Mouse (Mus musculus) cortical plate, adult 2 months (tissue): ENCODE results near the gene Cybc1. TPM values are rescaled to one million over a fixed set of nuclear protein-coding genes. Genes with fewer than 3 reads are reported as not detected.
A peak's percentile ranks its signal among the peaks of the same experiment; 100 is the strongest.

ENCODE experiments used
- H3K27ac ChIP-seq: fragments of 200-500 bp; 2 replicates; pipeline ENCODE4 v1.5.1; 2012; ENCODE audit warnings: low read length, control low read depth, inconsistent platforms; ENCODE audit not compliant: insufficient read depth
- H3K4me1 ChIP-seq: fragments of 200-500 bp; 2 replicates; pipeline ENCODE4 v1.6.1; 2011; ENCODE audit warnings: low read length; ENCODE audit not compliant: control insufficient read depth, insufficient read depth
- H3K4me3 ChIP-seq: fragments of 200-500 bp; 2 replicates; pipeline ENCODE4 v1.5.1; 2011; ENCODE audit warnings: mild to moderate bottlenecking, low read length, control low read depth; ENCODE audit not compliant: insufficient read depth
- CTCF ChIP-seq: fragments of 200-500 bp; IDR thresholded peaks from 2 replicates; pipeline ENCODE4 v1.5.1; 2011; ENCODE audit warnings: mild to moderate bottlenecking, control low read depth, low read length; ENCODE audit not compliant: insufficient read depth; ENCODE audit errors: extremely low read depth
- POLR2A ChIP-seq: fragments of 200-500 bp; IDR thresholded peaks from 2 replicates; pipeline ENCODE4 v1.6.1; 2011; ENCODE audit warnings: mild to moderate bottlenecking, low read length, control low read depth; ENCODE audit not compliant: insufficient read depth; ENCODE audit errors: extremely low read depth
- polyA plus RNA-seq: library from polyadenylated mRNA; depleted of rRNA; stranded (reverse); fragments of >200 nt; gene quantifications from 2 replicates; pipeline ENCODE4 v1.2.3, GENCODE M21; 2012

The Cybc1 gene
- polyA plus RNA-seq, 1 experiment, result 25.9 TPM

DNA sequence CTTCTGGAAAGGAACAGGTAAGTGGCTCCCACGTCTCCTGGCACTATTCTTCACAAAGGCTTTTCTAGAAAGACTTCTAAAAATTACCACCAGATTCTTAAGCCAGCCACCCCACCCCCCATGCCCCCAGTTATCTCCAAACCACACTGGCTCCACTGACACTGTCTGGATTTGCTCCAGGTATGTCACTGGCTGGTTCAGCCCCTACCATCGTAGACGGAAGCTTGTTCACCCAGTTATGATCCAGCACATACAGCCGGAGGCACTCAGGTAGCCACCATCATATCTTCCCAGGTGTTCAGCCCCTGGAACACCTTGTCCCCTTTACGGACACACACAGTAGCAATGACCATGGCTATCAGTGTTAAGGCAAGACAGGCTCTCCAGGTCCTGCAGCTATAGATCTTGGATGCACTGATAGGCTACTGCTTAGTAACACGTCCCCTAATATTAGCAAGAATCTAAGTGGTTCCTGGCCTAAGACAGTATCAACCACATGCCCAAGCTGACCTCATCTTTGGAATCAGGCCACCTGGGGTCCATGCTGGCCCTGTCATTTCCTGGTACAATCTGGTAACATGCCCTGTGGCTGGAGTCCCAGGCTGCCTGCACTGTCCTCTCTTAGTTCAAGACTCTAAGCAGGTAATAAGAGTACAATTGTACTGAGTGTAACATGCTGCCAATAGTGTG, 7.7 kb downstream of the Cybc1 start:
- no peak for TF ChIP-seq CTCF
- no peak for TF ChIP-seq POLR2A
- Histone ChIP-seq H3K27ac (no peak overlapping the region), H3K4me1 (no peaks in the 10 kb centered on the region), H3K4me3 (no peak overlapping the region)

DNA sequence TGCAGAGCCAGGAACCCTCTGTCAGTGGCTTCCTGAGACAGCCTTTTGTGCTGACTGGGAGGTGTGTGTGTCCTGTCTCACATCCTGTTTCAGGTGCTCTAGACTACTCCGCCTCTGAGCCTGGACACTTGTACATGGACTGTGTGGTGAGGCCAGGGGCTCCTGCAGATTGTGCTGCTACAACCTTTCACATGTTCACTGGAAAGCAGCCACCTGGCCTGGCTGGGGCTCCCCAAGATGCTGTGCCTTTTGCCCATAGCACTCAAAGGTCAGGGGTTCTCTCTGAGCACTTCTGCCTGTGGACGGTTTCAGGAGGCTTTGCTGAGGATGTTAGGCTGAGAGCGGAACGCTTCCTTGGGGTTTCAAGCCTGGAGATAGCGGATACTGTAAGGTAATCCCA, 8.4 kb downstream of the Cybc1 start:
- H3K4me1 ChIP-seq, result no peaks in the 10 kb centered on the region

DNA sequence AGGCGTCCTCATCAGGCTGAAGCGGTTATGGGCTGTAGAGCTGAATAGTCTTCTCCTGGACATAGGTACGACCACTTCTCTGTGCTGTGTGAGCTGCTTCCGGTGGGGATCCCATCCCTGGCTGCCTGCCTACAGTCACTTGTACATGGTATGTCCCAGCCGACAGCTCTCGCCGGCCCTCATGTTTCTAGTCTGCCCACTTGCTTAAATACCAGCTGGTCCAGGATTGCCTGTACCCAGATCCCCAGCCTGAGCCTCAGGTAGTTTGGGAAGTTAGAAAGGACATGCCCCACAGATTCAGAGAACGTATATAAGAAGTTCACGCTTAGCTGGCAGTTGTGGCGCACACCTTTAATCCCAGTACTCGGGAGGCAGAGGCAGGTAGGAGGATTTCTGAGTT, 9.3 kb downstream of the Cybc1 start:
- Histone ChIP-seq H3K4me1 (no peaks in the 10 kb centered on the region), H3K4me3 (no peak overlapping the region), H3K27ac (no peak overlapping the region)
- TF ChIP-seq POLR2A (no peak), CTCF (no peak)

More for the DNA sequence above, 8.4 kb downstream of the Cybc1 start:
- no peak for TF ChIP-seq CTCF
- no peak for TF ChIP-seq POLR2A
- Histone ChIP-seq H3K27ac (no peak overlapping the region), H3K4me3 (no peak overlapping the region)

DNA sequence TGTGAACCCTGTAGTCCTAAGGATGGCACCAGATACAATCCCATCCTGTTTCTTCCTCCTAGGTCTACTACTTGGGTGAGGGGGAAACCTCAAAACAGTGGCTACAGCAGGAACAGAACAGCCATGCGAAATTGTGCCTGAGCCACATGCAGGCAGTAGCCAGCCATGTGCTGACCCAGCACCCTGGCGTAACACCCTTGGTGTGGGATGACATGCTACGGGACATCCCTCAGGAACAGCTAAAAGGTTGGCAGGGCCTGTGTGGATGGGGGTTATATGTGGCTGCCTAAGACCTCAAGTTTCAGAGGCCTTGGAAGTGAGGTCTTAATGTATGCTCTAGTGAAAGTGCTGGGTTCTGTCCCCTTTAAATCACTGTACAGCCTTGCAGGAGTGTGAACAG, 12.3 kb downstream of the Cybc1 start:
- no peak overlapping the region for H3K27ac ChIP-seq
- H3K4me3 ChIP-seq, result no peak overlapping the region
- TF ChIP-seq POLR2A (no peak), CTCF (no peak)
- no peaks in the 10 kb centered on the region for H3K4me1 ChIP-seq

DNA sequence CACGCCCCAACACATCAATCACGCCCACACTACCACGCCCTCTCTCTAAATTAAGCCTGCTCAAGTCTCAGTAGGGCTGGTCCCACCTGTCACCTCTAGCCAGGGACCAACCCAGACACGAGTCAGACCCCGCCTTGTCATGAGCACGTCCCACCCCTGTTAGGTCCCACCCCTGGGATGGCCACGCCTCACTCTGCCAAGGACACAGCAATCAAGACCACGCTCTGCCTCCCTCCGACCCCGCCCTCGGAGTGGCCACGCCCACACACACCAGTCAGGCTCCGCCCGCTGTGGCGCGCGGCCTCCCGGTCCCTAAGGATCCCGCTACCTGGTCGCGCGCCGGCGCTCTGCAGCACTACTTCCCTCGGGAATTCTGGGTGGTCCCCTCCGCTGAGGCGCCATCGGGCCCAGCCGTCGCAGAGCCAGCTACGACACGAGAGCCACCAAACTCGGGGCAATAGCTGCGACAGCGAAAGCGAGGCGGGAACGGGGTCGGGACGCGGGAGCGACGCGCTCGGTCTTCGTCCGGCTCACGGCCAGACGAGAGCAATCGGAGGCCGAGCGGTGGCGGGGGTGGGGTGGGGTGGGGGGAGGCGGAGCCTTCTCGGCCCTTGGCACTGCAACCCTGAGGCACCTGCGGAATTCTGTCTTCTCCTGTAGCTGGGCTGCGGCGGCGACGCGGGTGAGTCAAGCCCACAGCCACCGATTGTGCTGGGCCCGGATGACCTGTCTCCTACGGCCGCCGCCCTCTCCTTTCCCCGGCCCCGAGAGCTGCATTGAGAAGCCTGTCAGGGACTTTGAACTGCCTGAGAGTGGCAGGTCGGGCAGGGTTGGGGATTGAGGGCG, 24.7 kb downstream of the Cybc1 start, which contains the start of the genes Hexdc and Ogfod3:
Hexdc (plus strand) TSS at position 273 of the 846 bp plus-strand sequence.
Ogfod3 (minus strand) TSS at position 551 of the 846 bp plus-strand sequence.
- no peak for TF ChIP-seq CTCF
- TF ChIP-seq POLR2A, result peak; percentile 65
- H3K4me1 ChIP-seq, result no peaks in the 10 kb centered on the region

DNA sequence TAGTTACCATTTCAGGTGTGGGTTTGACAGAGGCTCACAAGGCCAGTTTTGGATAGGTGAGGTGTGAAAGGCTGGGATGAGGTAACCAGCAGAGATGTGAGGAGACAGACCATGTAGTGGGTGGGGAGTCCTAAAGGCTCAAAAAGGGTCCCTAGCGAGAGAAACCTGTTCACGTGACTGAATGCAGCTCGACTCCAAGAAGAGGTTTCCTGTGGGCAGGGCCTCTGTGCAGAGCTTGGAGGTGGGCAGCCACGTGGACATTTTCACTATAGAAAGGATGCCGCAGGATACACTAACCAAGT, 25.3 kb downstream of the Cybc1 start:
- H3K27ac ChIP-seq, result no peak overlapping the region
- TF ChIP-seq CTCF, result no peak
- TF ChIP-seq POLR2A, result no peak
- peak overlapping the region; percentile 78 for H3K4me3 ChIP-seq
- no peaks in the 10 kb centered on the region for H3K4me1 ChIP-seq

More for the DNA sequence above, 24.7 kb downstream of the Cybc1 start, which contains the start of the genes Hexdc and Ogfod3:
- H3K27ac ChIP-seq, result 0 out of 2 replicates have a peak within 1 kb of the TSS, but pooled peaks have one; percentile 53
- peak within 1 kb of the TSS; percentile 78 for H3K4me3 ChIP-seq

DNA sequence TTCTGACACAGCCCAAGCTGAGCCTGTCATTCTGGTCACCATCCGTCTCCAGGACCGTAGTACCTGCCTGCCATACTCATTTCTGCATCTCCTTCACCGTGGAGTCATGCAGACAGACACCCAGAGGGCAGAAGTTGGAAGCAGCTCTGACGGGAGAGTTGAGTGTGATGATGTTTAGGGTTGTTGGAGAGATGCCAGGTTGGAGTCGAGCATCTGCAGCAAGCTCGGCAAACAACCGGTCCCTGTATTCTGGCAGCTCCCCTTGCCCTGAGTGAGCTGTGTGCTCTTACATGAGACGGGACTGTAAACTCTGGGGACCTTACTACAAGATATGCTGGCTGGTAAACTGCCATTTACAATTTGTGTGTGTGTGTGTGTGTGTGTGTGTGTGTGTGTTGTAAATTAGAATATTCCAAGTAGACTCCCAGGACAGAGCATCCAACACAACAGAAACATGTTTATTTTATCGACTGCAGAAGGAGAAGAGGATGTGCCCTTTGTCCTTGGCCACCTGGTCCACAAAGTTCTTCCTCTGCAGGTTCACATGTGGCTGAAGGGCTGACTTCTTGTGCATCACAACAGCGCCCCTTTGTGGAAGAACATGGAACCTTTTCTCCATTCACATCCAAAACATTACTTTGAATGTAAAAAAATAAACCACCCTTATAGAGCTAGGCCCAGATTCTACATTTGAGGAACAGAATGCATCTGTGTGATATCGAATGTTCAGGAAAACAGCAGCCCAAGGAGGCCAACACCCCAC, 27.5 kb downstream of the Cybc1 start:
- Histone ChIP-seq H3K4me3 (no peak overlapping the region), H3K4me1 (no peaks in the 10 kb centered on the region), H3K27ac (no peak overlapping the region)
- TF ChIP-seq CTCF, result peak; percentile 68
- TF ChIP-seq POLR2A, result no peak

DNA sequence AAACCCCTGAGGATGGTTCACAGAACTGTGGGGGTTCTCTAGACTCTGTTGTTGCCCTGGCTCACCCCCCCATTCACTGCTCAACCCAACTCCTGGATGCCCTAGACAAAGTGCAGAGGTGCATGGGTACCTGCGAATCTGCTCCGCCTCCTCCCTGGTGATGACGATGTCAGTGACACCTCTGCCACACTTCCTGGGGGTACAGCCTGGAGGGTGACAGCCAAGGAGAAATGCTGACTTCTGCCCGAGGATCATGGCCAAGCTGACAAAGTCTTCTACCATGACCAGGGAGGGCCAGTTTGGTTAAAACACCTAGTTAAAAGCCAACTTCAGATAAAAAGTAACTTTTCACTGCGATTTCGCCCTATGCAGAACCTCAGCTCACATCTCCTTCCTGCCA, 28.3 kb downstream of the Cybc1 start:
- Histone ChIP-seq H3K4me3 (no peak overlapping the region), H3K27ac (no peak overlapping the region), H3K4me1 (no peaks in the 10 kb centered on the region)
- TF ChIP-seq CTCF (no peak), POLR2A (no peak)

DNA sequence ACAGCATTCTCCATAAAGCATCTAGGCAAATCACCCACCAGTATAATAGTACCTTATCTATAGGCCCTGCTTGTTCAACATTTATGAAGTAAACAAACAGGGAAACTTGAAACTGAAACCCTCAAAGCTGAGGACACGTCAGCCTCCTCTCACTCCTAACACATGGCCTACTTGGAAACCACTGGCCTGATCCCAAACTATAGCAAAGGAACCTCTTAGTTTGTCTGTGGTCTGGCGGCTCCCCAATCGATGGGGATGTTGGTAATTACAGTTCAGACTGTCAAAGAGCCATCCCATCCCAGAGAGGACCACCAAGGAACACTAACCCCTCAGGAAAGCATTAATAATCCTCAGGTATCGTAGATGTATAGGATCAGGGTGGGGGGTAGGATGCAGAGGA, 29.3 kb downstream of the Cybc1 start:
- H3K27ac ChIP-seq, result no peak overlapping the region
- no peaks in the 10 kb centered on the region for H3K4me1 ChIP-seq
- no peak overlapping the region for H3K4me3 ChIP-seq
- TF ChIP-seq CTCF (no peak), POLR2A (no peak)
